Mouse (Mus musculus): ENCODE data around the gene Csnk1g1. TPM values are rescaled to one million over a fixed set of nuclear protein-coding genes. Genes with fewer than 3 reads are reported as not detected.
A peak's percentile ranks its signal among the peaks of the same experiment; 100 is the strongest.

The Csnk1g1 gene
- polyA plus RNA-seq, 1 experiment: 20.6 TPM

DNA sequence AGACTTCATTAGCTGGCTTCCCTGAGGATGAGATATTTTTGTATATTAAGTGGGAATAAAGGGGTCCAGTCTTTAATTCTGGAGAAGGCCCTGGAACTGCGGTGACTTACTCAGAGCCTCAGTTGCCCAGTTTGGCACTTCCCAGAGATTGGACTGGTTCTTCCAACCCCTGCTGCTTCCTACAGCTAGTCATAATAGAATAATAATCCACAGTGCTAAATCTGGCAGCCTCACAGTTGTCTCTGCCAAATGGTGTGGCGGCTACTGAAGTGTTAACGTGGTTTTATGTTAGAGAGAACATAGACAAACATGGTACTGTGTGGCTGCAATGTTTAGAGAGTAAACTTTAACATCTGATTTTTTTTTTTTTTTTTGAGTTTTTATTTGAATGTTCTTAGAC is 152.9 kb downstream of the Csnk1g1 start:
- no peaks in the 10 kb centered on the region; the same call in 1 of the 2 replicates for H3K4me1 ChIP-seq (ENCODE audit: control insufficient read depth, insufficient read depth, low read length)
- H3K27ac ChIP-seq (ENCODE audit: insufficient read depth, low read length): no peak overlapping the region
- peak overlapping the region; percentile 76; the same call in 1 of the 2 replicates for H3K4me3 ChIP-seq (ENCODE audit: insufficient read depth, low read length)
- no peak for TF ChIP-seq POLR2A (IDR thresholded peaks at IDR 0.05; ENCODE audit: extremely low read depth, insufficient read depth, low read length)

DNA sequence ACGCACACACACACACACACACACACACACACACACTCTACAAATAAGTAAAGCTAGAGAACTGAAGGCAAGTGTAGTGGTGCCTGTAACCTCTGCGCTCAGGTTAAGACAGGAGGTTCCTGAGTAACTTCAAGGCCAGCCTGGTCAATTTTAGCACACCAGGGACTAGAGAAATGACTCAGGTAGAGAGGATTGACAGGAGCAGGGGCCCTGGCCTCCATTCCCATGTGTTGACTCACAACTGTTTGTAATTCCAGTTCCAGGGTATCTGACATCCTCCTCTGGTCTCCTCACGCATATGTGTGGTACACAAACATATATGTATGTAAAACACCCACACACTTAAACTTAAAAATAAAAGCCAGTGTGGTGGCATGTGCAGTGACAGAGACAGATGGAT is 154.7 kb downstream of the Csnk1g1 start:
- Histone ChIP-seq H3K4me1 (ENCODE audit: control insufficient read depth, insufficient read depth, low read length) (no peaks in the 10 kb centered on the region; the same call in 1 of the 2 replicates), H3K4me3 (ENCODE audit: insufficient read depth, low read length) (no peak overlapping the region), H3K27ac (ENCODE audit: insufficient read depth, low read length) (no peak overlapping the region)
- no peak for TF ChIP-seq POLR2A (IDR thresholded peaks at IDR 0.05; ENCODE audit: extremely low read depth, insufficient read depth, low read length)
- TF ChIP-seq CTCF (IDR thresholded peaks at IDR 0.05; ENCODE audit: extremely low read depth, insufficient read depth, low read length): no peak

DNA sequence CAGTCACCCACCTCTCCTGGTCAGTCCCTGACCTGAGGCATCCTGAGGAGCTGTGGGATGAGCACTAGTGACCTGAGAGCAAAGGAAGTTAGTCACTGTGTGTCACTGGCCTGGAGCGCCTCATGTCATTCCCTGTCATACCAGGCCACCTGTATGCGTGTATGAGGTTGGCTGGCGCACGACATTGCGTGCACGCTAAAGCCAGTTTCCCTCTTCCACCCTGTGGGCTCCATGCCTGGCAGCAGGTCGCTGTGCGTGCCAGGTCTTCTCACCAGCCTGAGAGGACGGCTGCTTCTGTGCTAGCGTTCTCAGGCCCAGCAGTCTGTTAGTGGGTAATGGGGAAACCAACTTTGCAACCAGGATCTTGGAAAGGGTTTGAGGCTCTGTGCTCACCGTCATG is 155.6 kb downstream of the Csnk1g1 start:
- no peaks in the 10 kb centered on the region; the same call in 1 of the 2 replicates for H3K4me1 ChIP-seq (ENCODE audit: control insufficient read depth, insufficient read depth, low read length)
- TF ChIP-seq CTCF (IDR thresholded peaks at IDR 0.05; ENCODE audit: extremely low read depth, insufficient read depth, low read length) (no peak), POLR2A (IDR thresholded peaks at IDR 0.05; ENCODE audit: extremely low read depth, insufficient read depth, low read length) (no peak)
- no peak overlapping the region for H3K4me3 ChIP-seq (ENCODE audit: insufficient read depth, low read length)
- no peak overlapping the region for H3K27ac ChIP-seq (ENCODE audit: insufficient read depth, low read length)

DNA sequence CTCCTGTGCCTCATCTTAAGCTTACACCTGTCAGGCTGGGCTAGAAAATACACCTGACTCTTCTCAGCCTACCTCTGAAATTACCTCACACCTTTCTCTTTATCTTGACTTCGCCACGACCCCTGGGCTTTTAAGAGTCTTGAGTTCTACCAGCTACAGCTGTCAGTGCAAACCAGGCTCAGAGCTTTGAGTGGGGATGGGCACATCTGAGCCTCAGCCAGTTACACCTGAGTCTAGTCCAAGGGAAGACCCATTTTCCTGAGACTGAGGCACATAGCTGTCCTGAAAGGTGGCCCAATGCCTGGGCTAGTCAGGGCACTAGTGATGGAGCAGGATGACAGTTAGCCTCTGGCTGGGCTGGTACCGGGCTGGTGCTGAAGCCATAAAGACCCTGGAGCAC is 158.1 kb downstream of the Csnk1g1 start:
- Histone ChIP-seq H3K27ac (ENCODE audit: insufficient read depth, low read length) (no peak overlapping the region), H3K4me3 (ENCODE audit: insufficient read depth, low read length) (no peak overlapping the region), H3K4me1 (ENCODE audit: control insufficient read depth, insufficient read depth, low read length) (no peaks in the 10 kb centered on the region)
- TF ChIP-seq POLR2A (IDR thresholded peaks at IDR 0.05; ENCODE audit: extremely low read depth, insufficient read depth, low read length) (no peak), CTCF (IDR thresholded peaks at IDR 0.05; ENCODE audit: extremely low read depth, insufficient read depth, low read length) (no peak)

DNA sequence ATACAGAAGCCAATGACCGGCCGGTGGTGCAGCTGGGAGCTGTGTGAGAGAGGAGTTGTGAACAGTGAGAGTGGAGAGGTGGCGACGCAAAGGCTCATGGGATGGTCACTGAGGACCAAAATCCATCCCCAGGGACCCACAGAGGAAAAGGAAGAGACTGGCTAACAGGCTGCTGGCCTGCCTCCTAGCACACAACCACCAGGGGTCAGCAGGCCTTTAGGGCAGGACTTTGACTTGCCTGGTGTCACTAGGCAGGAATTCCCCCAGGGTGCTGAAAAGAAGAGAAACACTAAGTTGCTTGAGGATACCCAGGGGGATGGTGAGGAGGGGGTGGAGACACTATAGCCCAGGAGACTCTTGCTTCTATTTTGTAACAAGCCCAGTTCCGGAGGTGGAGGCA is 158.8 kb downstream of the Csnk1g1 start:
- H3K4me1 ChIP-seq (ENCODE audit: control insufficient read depth, insufficient read depth, low read length): no peaks in the 10 kb centered on the region
- 0 out of 2 replicates have a peak, but pooled peaks have one; percentile 9 for TF ChIP-seq POLR2A (IDR thresholded peaks at IDR 0.05; ENCODE audit: extremely low read depth, insufficient read depth, low read length)
- TF ChIP-seq CTCF (IDR thresholded peaks at IDR 0.05; ENCODE audit: extremely low read depth, insufficient read depth, low read length): peak; percentile 46
- no peak overlapping the region for H3K27ac ChIP-seq (ENCODE audit: insufficient read depth, low read length)
- no peak overlapping the region for H3K4me3 ChIP-seq (ENCODE audit: insufficient read depth, low read length)

DNA sequence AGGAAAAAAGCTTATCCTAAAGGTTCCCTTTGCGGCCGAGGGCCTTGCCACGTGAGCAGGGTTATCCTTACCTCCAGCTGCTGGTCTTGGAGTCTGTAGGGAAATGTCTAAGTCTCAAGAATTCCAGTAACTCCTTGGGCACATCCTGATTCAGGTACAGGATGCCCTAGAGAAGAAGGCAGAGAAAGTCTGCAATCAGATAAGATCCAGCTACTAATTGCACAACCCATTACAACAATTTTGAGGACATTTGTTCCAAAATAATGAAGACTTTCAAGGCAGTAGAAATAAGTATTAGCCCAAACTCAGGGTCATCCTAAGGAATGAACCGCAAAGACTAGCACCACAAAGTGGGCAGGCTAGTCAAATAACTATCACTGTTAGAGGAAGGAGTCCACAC is 159.3 kb downstream of the Csnk1g1 start:
- no peak overlapping the region for H3K27ac ChIP-seq (ENCODE audit: insufficient read depth, low read length)
- TF ChIP-seq CTCF (IDR thresholded peaks at IDR 0.05; ENCODE audit: extremely low read depth, insufficient read depth, low read length): no peak
- TF ChIP-seq POLR2A (IDR thresholded peaks at IDR 0.05; ENCODE audit: extremely low read depth, insufficient read depth, low read length): no peak
- H3K4me1 ChIP-seq (ENCODE audit: control insufficient read depth, insufficient read depth, low read length): no peaks in the 10 kb centered on the region
- H3K4me3 ChIP-seq (ENCODE audit: insufficient read depth, low read length): no peak overlapping the region

DNA sequence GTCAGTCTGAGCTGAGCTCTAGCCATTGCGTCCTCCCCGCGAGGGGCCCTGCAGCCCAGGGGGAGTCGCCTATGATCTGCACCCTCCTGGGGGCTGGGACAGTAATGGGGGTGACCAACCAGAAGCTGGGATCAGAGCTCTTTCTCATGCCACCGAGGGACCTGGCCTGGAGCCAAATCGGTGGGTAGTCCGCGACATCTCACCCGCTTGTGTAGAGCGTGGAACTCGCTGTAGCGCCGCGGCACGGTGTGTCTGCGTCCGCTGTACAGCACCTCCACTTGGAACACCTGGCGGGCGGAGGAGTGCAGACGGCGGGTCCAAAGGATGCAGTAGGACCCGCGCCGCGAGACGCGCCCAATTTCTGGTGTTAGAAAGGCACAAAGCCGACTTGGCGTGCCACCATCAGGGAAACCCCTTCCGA is 160.3 kb downstream of the Csnk1g1 start:
- no peak overlapping the region for H3K27ac ChIP-seq (ENCODE audit: insufficient read depth, low read length)
- TF ChIP-seq POLR2A (IDR thresholded peaks at IDR 0.05; ENCODE audit: extremely low read depth, insufficient read depth, low read length) (no peak), CTCF (IDR thresholded peaks at IDR 0.05; ENCODE audit: extremely low read depth, insufficient read depth, low read length) (no peak)
- H3K4me3 ChIP-seq (ENCODE audit: insufficient read depth, low read length): peak overlapping the region; percentile 39
- no peaks in the 10 kb centered on the region for H3K4me1 ChIP-seq (ENCODE audit: control insufficient read depth, insufficient read depth, low read length)

DNA sequence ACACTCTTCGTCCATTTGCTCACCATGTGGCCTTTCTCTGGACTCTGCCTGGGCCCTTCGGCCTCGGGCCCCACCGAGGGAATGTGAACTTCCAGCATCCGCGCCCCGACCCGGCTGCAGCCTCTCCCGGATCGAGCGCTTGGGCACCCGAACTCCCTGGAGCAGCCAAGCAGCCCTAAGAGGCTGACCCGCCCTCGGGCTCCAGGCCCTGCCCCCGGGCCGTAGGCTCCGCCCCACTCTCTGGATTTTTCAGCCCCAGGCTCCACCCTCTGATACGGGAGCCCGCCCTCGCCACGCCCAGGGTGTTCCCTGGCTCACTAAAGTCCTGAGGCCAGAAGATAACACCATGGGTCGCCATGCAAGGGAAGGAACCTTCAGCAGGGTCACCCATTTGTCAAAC is 160.9 kb downstream of the Csnk1g1 start, which contains the start of gene Snx22:
TSS of gene Snx22 (minus strand) at position 137 of the 400 bp plus-strand sequence.
- TF ChIP-seq CTCF (IDR thresholded peaks at IDR 0.05; ENCODE audit: extremely low read depth, insufficient read depth, low read length) (no peak), POLR2A (IDR thresholded peaks at IDR 0.05; ENCODE audit: extremely low read depth, insufficient read depth, low read length) (no peak)
- peak within 1 kb of the TSS; percentile 39 for H3K4me3 ChIP-seq (ENCODE audit: insufficient read depth, low read length)
- H3K27ac ChIP-seq (ENCODE audit: insufficient read depth, low read length): no peak within 1 kb of the TSS
- H3K4me1 ChIP-seq (ENCODE audit: control insufficient read depth, insufficient read depth, low read length): no peaks in the 10 kb centered on the region

DNA sequence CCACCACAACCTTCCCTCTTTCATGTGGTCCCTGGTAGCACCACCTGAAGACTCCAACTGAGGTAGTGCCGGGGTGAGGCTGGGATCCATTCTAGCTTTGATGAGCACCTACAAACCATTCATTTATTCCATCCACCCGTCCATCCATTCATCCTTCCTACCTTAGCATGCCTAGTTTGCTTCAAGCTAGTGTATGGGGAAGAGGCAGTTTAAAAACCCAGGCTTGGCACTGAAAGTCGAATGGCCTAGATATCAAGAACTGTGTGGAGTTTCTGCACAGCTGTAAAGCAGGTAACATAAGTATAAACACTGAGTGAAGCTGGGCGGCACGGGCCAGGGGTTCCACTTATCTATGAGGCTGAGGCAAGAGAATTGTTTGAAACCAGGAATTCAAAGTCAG is 161.4 kb downstream of the Csnk1g1 start:
- H3K4me3 ChIP-seq (ENCODE audit: insufficient read depth, low read length): no peak overlapping the region
- no peaks in the 10 kb centered on the region for H3K4me1 ChIP-seq (ENCODE audit: control insufficient read depth, insufficient read depth, low read length)
- no peak overlapping the region for H3K27ac ChIP-seq (ENCODE audit: insufficient read depth, low read length)
- TF ChIP-seq POLR2A (IDR thresholded peaks at IDR 0.05; ENCODE audit: extremely low read depth, insufficient read depth, low read length) (no peak), CTCF (IDR thresholded peaks at IDR 0.05; ENCODE audit: extremely low read depth, insufficient read depth, low read length) (no peak)

DNA sequence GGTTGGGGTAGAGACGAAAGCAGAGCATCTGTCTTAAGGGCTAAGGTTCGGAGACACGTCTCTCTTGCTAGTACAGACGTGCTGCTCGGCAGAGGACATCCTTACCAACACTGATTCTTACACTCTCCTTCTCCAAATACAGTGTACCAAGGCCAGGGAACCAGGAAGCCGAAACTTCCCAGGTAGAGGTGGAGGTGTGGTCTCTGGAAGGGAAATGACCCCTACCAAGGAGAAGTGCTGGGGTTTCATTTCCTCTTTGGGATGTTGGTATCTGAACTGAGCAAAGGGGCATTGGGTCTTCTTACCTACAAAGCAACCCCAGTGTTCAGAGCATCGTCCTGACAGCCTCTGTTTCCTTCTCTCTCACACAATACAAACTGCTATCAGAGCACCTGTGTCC is 164.0 kb downstream of the Csnk1g1 start:
- no peak for TF ChIP-seq CTCF (IDR thresholded peaks at IDR 0.05; ENCODE audit: extremely low read depth, insufficient read depth, low read length)
- TF ChIP-seq POLR2A (IDR thresholded peaks at IDR 0.05; ENCODE audit: extremely low read depth, insufficient read depth, low read length): no peak
- H3K27ac ChIP-seq (ENCODE audit: insufficient read depth, low read length): no peak overlapping the region
- no peak overlapping the region for H3K4me3 ChIP-seq (ENCODE audit: insufficient read depth, low read length)
- no peaks in the 10 kb centered on the region for H3K4me1 ChIP-seq (ENCODE audit: control insufficient read depth, insufficient read depth, low read length)
